Mouse (Mus musculus) thymus, adult 2 months (tissue): ENCODE measurements around the gene Mthfd2. TPM values are rescaled to one million over a fixed set of nuclear protein-coding genes. Genes with fewer than 3 reads are reported as not detected.

Experiments
- DNase-seq: peaks from one replicate; pipeline ENCODE4 v3.0.0; 2021
- H3K27ac ChIP-seq: fragments of 200-500 bp; 2 replicates; pipeline ENCODE4 v1.5.1; 2012; ENCODE audit warnings: low read length, control low read depth; ENCODE audit not compliant: control insufficient read depth, insufficient read depth
- H3K27me3 ChIP-seq: fragments of 200-500 bp; 2 replicates; pipeline ENCODE4 v1.6.1; 2012; ENCODE audit warnings: mild to moderate bottlenecking, low read length, moderate library complexity, mixed read lengths; ENCODE audit not compliant: control insufficient read depth, insufficient read depth
- H3K36me3 ChIP-seq: fragments of 200-500 bp; 2 replicates; pipeline ENCODE4 v1.6.1; 2012; ENCODE audit warnings: mild to moderate bottlenecking, low read length, moderate library complexity; ENCODE audit not compliant: control insufficient read depth, insufficient read depth
- H3K4me1 ChIP-seq: fragments of 200-500 bp; replicated peaks from 2 replicates; pipeline ENCODE4 v1.6.1; 2012; ENCODE audit warnings: low read length; ENCODE audit not compliant: control insufficient read depth, insufficient read depth
- H3K4me3 ChIP-seq: fragments of 200-500 bp; 2 replicates; pipeline ENCODE4 v1.5.1; 2012; ENCODE audit warnings: mild to moderate bottlenecking, low read length, control low read depth, moderate library complexity; ENCODE audit not compliant: control insufficient read depth, insufficient read depth
- CTCF ChIP-seq: fragments of 200-500 bp; IDR thresholded peaks from 2 replicates; pipeline ENCODE4 v1.5.1; 2012; ENCODE audit warnings: mild to moderate bottlenecking, control low read depth, low read length, moderate library complexity, borderline replicate concordance; ENCODE audit not compliant: control insufficient read depth, poor library complexity, insufficient read depth; ENCODE audit errors: extremely low read depth
- POLR2A ChIP-seq: fragments of 200-500 bp; IDR thresholded peaks from 2 replicates; pipeline ENCODE4 v1.6.1; 2012; ENCODE audit warnings: mild to moderate bottlenecking, low read length, control low read depth, moderate library complexity; ENCODE audit not compliant: control insufficient read depth, poor library complexity, insufficient read depth; ENCODE audit errors: extremely low read depth
- WGBS: fragments of 180-500 bp; shearing (Covaris S2); methylation state at CpG from one replicate; pipeline ENCODE4 v1.1.7; 2018; 5-methylcytosine and 5-hydroxymethylcytosine counted together
- polyA plus RNA-seq: library from polyadenylated mRNA; depleted of rRNA; stranded (reverse); fragments of >200 nt; gene quantifications from 2 replicates; pipeline ENCODE4 v1.2.3, GENCODE M21; 2012

Mthfd2 gene
- polyA plus RNA-seq, 1 experiment = 15.9 TPM

GRCm38 (mm10) chr6:83301294-83301693 is 24.4 kb downstream of the Mthfd2 start:
- Histone ChIP-seq H3K36me3 (peaks cover 6% of the 10 kb centered on the region), H3K27me3 (no peaks in the 10 kb centered on the region), H3K4me3 (no peak overlapping the region), H3K27ac (no peak overlapping the region), H3K4me1 (no peaks in the 10 kb centered on the region)
- DNase-seq = no peak
- no peak for TF ChIP-seq POLR2A
- no peak for TF ChIP-seq CTCF
- WGBS = 85% methylated on average over 2 of the region's 2 CpGs

GRCm38 (mm10) chr6:83300447-83301229 is 25.1 kb downstream of the Mthfd2 start:
- no peak overlapping the region for H3K4me3 ChIP-seq
- no peak for DNase-seq
- TF ChIP-seq POLR2A = no peak
- no peaks in the 10 kb centered on the region; the same call in 1 of the 2 replicates for H3K36me3 ChIP-seq
- H3K4me1 ChIP-seq = no peaks in the 10 kb centered on the region
- H3K27me3 ChIP-seq = no peaks in the 10 kb centered on the region
- H3K27ac ChIP-seq = no peak overlapping the region
- 84% methylated on average over 7 of the region's 7 CpGs for whole genome bisulfite sequencing

- WGBS = 79% methylated on average over 8 of the region's 8 CpGs
- H3K4me3 ChIP-seq = no peak overlapping the region
- TF ChIP-seq POLR2A = no peak
- TF ChIP-seq CTCF = no peak
- H3K4me1 ChIP-seq = no peaks in the 10 kb centered on the region
- no peaks in the 10 kb centered on the region for H3K36me3 ChIP-seq
- H3K27me3 ChIP-seq = no peaks in the 10 kb centered on the region
- peak; percentile 37 for DNase-seq
- H3K27ac ChIP-seq = no peak overlapping the region
These were observed 45.3 kb downstream of the Mthfd2 start for GRCm38 (mm10) chr6:83280256-83280955.

DNA sequence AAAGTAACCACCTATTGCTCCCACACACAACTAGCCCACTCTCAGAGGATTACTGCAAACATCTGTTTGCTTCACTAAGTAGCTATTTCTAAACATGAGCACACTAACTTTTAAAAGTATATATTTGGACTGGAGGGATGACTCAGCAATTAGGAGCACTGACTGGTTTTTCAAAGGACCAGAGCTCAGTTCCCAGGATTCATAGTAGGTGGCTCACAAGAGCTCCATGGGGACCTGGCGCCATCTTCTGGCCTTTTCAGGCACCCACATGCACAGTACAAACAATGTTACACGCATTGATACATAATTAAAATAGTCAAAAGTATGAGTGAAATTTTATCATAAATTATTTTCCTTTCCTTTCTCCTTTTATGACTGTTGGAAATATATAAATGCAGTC is 46.8 kb downstream of the Mthfd2 start:
- no peak overlapping the region for H3K4me3 ChIP-seq
- WGBS = 32% methylated on average over 2 of the region's 2 CpGs
- no peaks in the 10 kb centered on the region for H3K27me3 ChIP-seq
- peak; percentile 42 for DNase-seq
- H3K27ac ChIP-seq = no peak overlapping the region
- H3K36me3 ChIP-seq = no peaks in the 10 kb centered on the region
- no peaks in the 10 kb centered on the region; the same call in 1 of the 2 replicates for H3K4me1 ChIP-seq
- no peak for TF ChIP-seq POLR2A
- no peak for TF ChIP-seq CTCF

- Histone ChIP-seq H3K4me1 (no peaks in the 10 kb centered on the region; the same call in 1 of the 2 replicates), H3K27ac (no peak overlapping the region), H3K36me3 (no peaks in the 10 kb centered on the region), H3K27me3 (no peaks in the 10 kb centered on the region), H3K4me3 (no peak overlapping the region)
- no peak for DNase-seq
- 69% methylated on average over 13 of the region's 13 CpGs for WGBS
- TF ChIP-seq CTCF (no peak), POLR2A (no peak)
These were observed 48.6 kb downstream of the Mthfd2 start for GRCm38 (mm10) chr6:83277151-83277550.

DNA sequence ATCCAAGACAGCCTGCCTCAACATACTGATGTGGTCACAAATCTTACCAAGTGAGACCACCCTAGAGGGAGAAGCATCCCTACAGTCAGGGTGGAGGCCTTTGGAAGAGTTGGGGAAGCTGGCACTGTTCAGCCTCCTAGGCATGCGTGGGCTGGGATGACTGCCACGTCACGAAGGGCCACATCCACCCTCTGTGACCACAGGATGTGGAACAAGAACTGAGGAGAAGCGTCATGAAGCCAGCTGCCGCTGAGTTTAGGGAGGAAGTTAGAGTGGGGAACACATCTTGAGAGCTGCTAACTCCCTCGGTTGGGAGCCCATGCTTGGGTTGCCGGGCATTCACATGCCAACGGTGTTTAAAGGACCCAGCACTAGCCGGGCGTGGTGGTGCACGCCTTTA is 52.0 kb downstream of the Mthfd2 start:
- DNase-seq = no peak
- TF ChIP-seq CTCF (no peak), POLR2A (no peak)

More for the DNA sequence above, 52.0 kb downstream of the Mthfd2 start:
- Histone ChIP-seq H3K4me1 (no peaks in the 10 kb centered on the region; the same call in 1 of the 2 replicates), H3K4me3 (no peak overlapping the region), H3K27me3 (no peaks in the 10 kb centered on the region), H3K27ac (no peak overlapping the region), H3K36me3 (no peaks in the 10 kb centered on the region)
- WGBS = 25% methylated on average over 11 of the region's 11 CpGs
